Mouse (Mus musculus): ENCODE results near the gene Nbl1. TPM values are rescaled to one million over a fixed set of nuclear protein-coding genes. Genes with fewer than 3 reads are reported as not detected.
A peak's percentile ranks its signal among the peaks of the same experiment; 100 is the strongest.

Gene Nbl1
- polyA plus RNA-seq, 1 experiment from 2014 or later = 15.1 TPM

DNA sequence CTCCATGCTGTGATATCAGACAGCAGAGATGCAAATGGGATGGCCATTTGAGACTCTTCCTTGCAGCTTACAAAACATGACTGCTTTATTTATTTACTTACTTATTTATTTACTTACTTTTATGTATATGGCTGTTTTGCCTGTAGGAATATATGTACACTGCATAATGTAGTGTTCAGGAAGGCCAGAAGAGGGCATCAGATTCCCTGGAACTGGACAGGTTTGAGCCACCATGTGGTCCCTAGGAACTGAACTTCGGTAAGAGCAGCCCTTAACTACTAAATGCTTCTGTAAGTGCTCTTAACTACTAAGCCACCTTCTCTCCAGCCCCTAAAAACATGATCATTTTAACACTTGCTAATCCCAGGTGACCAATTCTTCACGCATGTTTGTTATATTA lies 14.5 kb downstream of the Nbl1 start:
- H3K9me3 ChIP-seq (ENCODE audit: control insufficient read depth, low read length) = no peaks in the 10 kb centered on the region
- ATAC-seq (ENCODE audit: insufficient number of reproducible peaks, insufficient read depth, low FRiP score, low read depth) = no peak
- no peak overlapping the region for H3K27ac ChIP-seq (replicated peaks in 1 of 2; ENCODE audit: control insufficient read depth in 1 of 2, insufficient read depth in 1 of 2, low read depth in 2 of 2, low read length in 2 of 2)
- H3K4me2 ChIP-seq (ENCODE audit: low read length) = no peak overlapping the region
- H3K9ac ChIP-seq (ENCODE audit: low read length) = no peak overlapping the region
- H3K4me3 ChIP-seq (ENCODE audit: control insufficient read depth in 1 of 2, insufficient read depth in 1 of 2, low read depth in 1 of 2, low read length in 2 of 2) = no peak overlapping the region
- no peaks in the 10 kb centered on the region for H3K36me3 ChIP-seq (ENCODE audit: control insufficient read depth, insufficient read depth, low read length)
- 32% methylated on average over 2 of the region's 2 CpGs for WGBS
- H3K4me1 ChIP-seq (ENCODE audit: control insufficient read depth in 2 of 2, insufficient read depth in 2 of 2, low read length in 2 of 2) = peaks cover 8 to 14% of the 10 kb centered on the region in 2 experiments; a peak in 3 of 4 replicates
- H3K27me3 ChIP-seq (ENCODE audit: control insufficient read depth, insufficient read depth, low read length) = peaks cover 50% of the 10 kb centered on the region

DNA sequence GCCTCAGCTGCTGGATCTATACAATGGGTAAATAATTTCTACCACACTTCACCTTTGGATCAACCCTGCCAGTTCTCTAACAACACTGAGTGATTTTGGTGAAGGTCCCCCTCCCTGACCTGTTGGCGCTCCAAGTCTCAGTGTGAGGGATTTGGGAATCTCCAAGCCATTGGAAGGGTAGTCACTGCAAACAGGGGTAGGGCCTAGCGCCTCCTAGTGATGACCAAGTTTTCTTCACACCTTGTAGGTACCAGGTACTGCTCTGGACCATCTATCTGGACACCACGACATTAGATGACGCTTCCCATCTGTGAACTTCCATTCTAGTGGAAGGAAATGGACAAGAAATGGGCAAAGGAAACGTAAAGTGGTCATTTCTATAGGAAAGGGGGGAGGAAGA lies 16.9 kb downstream of the Nbl1 start:
- H3K4me1 ChIP-seq (ENCODE audit: control insufficient read depth in 2 of 2, insufficient read depth in 2 of 2, low read length in 2 of 2) = peaks cover 0 to 14% of the 10 kb centered on the region in 2 experiments; a peak in 2 of 4 replicates
- H3K9me3 ChIP-seq (ENCODE audit: control insufficient read depth, low read length) = no peaks in the 10 kb centered on the region
- ATAC-seq (ENCODE audit: insufficient number of reproducible peaks, insufficient read depth, low FRiP score, low read depth) = no peak
- H3K9ac ChIP-seq (ENCODE audit: low read length) = no peak overlapping the region
- H3K4me2 ChIP-seq (ENCODE audit: low read length) = peak overlapping the region; percentile 88
- no peak overlapping the region for H3K27ac ChIP-seq (replicated peaks in 1 of 2; ENCODE audit: control insufficient read depth in 1 of 2, insufficient read depth in 1 of 2, low read depth in 2 of 2, low read length in 2 of 2)
- peak overlapping the region in 1 of 2 experiments; percentile 55; a peak in 2 of 4 replicates for H3K4me3 ChIP-seq (ENCODE audit: control insufficient read depth in 1 of 2, insufficient read depth in 1 of 2, low read depth in 1 of 2, low read length in 2 of 2)
- no peaks in the 10 kb centered on the region for H3K36me3 ChIP-seq (ENCODE audit: control insufficient read depth, insufficient read depth, low read length)
- WGBS = 19% methylated on average over 5 of the region's 5 CpGs
- peaks cover 64% of the 10 kb centered on the region for H3K27me3 ChIP-seq (ENCODE audit: control insufficient read depth, insufficient read depth, low read length)

DNA sequence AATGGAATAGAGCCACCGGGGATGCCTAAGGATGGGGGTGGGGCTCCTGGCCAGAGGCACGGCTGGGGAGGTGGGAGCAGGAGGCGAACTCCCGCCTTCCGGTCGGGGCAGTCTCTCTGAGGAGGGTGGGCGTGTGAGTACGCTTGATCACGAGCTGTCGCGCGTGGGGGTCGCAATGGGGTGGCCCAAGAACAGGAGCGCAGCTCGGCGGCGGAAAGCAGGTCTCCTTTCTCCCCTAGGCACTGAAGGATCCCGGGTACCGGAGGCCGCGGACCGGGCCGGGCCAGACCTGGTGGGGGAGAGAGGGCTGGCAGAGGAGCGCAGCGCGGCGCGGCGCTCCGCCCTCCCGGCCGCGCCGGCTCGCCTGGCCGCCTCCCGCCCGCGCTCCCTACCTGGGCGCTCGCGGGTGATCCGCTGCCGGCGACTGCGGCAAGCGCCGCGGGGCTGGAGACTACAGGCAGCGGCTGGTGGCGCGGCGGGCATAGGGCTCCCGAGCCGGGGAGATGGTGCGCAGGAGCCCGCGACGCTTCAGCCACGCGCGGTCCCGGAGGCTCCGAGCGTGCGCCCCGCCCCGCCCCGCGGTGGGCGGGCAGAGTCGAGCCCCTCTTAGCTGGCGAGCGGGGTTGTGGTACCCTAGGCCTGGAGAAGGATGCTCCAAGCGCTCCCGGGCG lies 17.6 kb downstream of the Nbl1 start, which contains the start of gene Htr6:
TSS of gene Htr6 (minus strand) at position 530 of the 671 bp plus-strand sequence.
- Histone ChIP-seq H3K27me3 (ENCODE audit: control insufficient read depth, insufficient read depth, low read length) (peaks cover 66% of the 10 kb centered on the region), H3K9ac (ENCODE audit: low read length) (peak within 1 kb of the TSS; percentile 41; the same call in 1 of the 2 replicates), H3K9me3 (ENCODE audit: control insufficient read depth, low read length) (no peaks in the 10 kb centered on the region), H3K4me3 (ENCODE audit: control insufficient read depth in 1 of 2, insufficient read depth in 1 of 2, low read depth in 1 of 2, low read length in 2 of 2) (peak within 1 kb of the TSS; percentile 40 to 55), H3K27ac (replicated peaks in 1 of 2; ENCODE audit: control insufficient read depth in 1 of 2, insufficient read depth in 1 of 2, low read depth in 2 of 2, low read length in 2 of 2) (no peak within 1 kb of the TSS), H3K4me1 (ENCODE audit: control insufficient read depth in 2 of 2, insufficient read depth in 2 of 2, low read length in 2 of 2) (peaks cover 0 to 14% of the 10 kb centered on the region in 2 experiments; a peak in 2 of 4 replicates), H3K4me2 (ENCODE audit: low read length) (peak within 1 kb of the TSS; percentile 88), H3K36me3 (ENCODE audit: control insufficient read depth, insufficient read depth, low read length) (no peaks in the 10 kb centered on the region)
- WGBS = under 1% methylated on average over 59 of the region's 77 CpGs
- ATAC-seq (ENCODE audit: insufficient number of reproducible peaks, insufficient read depth, low FRiP score, low read depth) = no peak

DNA sequence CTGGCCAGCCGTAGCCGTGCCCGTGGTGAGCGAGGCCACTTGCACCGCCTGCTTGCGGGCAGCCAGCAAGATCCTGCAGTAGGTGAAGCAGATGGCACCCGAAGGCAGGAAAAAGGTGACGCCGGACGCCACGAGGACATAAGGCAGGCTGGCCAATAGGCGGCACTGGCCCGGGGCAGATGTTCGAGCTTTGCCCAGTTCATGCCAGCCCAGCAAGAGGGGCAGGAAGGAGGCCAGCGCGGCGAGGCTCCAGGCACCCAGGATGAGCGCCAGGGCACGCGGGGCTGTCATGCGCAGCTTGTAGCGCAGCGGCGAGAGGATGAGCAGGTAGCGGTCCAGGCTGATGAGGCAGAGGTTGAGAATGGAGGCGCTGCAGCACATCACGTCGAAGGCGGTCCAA lies 18.7 kb downstream of the Nbl1 start:
- Histone ChIP-seq H3K27ac (replicated peaks in 1 of 2; ENCODE audit: control insufficient read depth in 1 of 2, insufficient read depth in 1 of 2, low read depth in 2 of 2, low read length in 2 of 2) (no peak overlapping the region), H3K4me3 (ENCODE audit: control insufficient read depth in 1 of 2, insufficient read depth in 1 of 2, low read depth in 1 of 2, low read length in 2 of 2) (peak overlapping the region in 1 of 2 experiments; percentile 55; a peak in 1 of 4 replicates), H3K9me3 (ENCODE audit: control insufficient read depth, low read length) (no peaks in the 10 kb centered on the region), H3K9ac (ENCODE audit: low read length) (no peak overlapping the region), H3K36me3 (ENCODE audit: control insufficient read depth, insufficient read depth, low read length) (no peaks in the 10 kb centered on the region), H3K27me3 (ENCODE audit: control insufficient read depth, insufficient read depth, low read length) (peaks cover 75% of the 10 kb centered on the region), H3K4me1 (ENCODE audit: control insufficient read depth in 2 of 2, insufficient read depth in 2 of 2, low read length in 2 of 2) (peaks cover 0 to 14% of the 10 kb centered on the region in 2 experiments; a peak in 2 of 4 replicates), H3K4me2 (ENCODE audit: low read length) (peak overlapping the region; percentile 88)
- no peak for ATAC-seq (ENCODE audit: insufficient number of reproducible peaks, insufficient read depth, low FRiP score, low read depth)
- WGBS = 17% methylated on average over 29 of the region's 29 CpGs

DNA sequence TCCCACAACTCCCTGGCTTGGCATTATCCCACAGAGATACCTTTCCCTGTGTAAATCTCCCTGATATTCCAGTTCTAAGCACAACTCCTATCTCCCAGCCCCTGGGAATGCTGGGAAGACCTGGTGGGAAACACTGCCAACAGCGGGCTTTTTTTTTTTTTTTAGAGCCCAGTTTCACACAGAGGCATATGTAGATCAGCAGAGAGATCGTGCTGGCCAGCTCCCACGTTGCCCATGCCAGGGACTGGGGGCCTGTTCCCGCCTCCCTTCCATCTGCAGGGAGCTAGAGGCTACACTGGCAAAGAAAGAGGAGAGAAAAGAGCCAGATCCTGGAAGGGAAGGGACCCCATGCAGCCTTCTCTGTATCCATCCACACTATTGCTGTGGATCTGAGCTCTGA lies 24.5 kb downstream of the Nbl1 start:
- Histone ChIP-seq H3K27ac (replicated peaks in 1 of 2; ENCODE audit: control insufficient read depth in 1 of 2, insufficient read depth in 1 of 2, low read depth in 2 of 2, low read length in 2 of 2) (no peak overlapping the region), H3K36me3 (ENCODE audit: control insufficient read depth, insufficient read depth, low read length) (no peaks in the 10 kb centered on the region), H3K27me3 (ENCODE audit: control insufficient read depth, insufficient read depth, low read length) (peaks cover 30% of the 10 kb centered on the region), H3K9me3 (ENCODE audit: control insufficient read depth, low read length) (no peaks in the 10 kb centered on the region), H3K4me2 (ENCODE audit: low read length) (no peak overlapping the region), H3K9ac (ENCODE audit: low read length) (no peak overlapping the region), H3K4me3 (ENCODE audit: control insufficient read depth in 1 of 2, insufficient read depth in 1 of 2, low read depth in 1 of 2, low read length in 2 of 2) (no peak overlapping the region), H3K4me1 (ENCODE audit: control insufficient read depth in 2 of 2, insufficient read depth in 2 of 2, low read length in 2 of 2) (no peaks in the 10 kb centered on the region)
- ATAC-seq (ENCODE audit: insufficient number of reproducible peaks, insufficient read depth, low FRiP score, low read depth) = no peak
- WGBS = 23% methylated on average over 4 of the region's 4 CpGs

DNA sequence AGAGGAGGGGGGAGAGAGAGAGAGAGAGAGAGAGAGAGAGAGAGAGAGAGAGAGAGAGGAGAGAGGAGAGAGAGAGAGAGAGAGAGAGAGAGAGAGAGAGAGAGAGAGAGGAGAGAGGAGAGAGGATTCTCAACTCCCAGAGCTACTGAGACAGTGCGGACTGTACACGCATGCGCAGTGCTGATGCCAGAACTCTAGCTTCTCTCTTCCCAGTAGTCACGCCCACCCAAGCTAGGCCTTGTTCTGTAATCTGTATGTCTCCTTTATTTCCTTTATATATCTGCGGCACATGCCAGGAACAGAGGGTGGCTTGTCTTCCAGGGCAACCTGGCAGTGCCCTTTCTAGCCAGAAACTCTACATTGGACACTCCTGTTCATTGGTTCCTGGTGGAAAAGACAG lies 28.0 kb downstream of the Nbl1 start:
- WGBS = 90% methylated on average over 5 of the region's 5 CpGs
- ATAC-seq (ENCODE audit: insufficient number of reproducible peaks, insufficient read depth, low FRiP score, low read depth) = no peak
- Histone ChIP-seq H3K36me3 (ENCODE audit: control insufficient read depth, insufficient read depth, low read length) (no peaks in the 10 kb centered on the region), H3K9ac (ENCODE audit: low read length) (no peak overlapping the region), H3K27me3 (ENCODE audit: control insufficient read depth, insufficient read depth, low read length) (peaks cover 5% of the 10 kb centered on the region), H3K4me2 (ENCODE audit: low read length) (no peak overlapping the region), H3K9me3 (ENCODE audit: control insufficient read depth, low read length) (no peaks in the 10 kb centered on the region), H3K4me1 (ENCODE audit: control insufficient read depth in 2 of 2, insufficient read depth in 2 of 2, low read length in 2 of 2) (no peaks in the 10 kb centered on the region), H3K27ac (replicated peaks in 1 of 2; ENCODE audit: control insufficient read depth in 1 of 2, insufficient read depth in 1 of 2, low read depth in 2 of 2, low read length in 2 of 2) (no peak overlapping the region), H3K4me3 (ENCODE audit: control insufficient read depth in 1 of 2, insufficient read depth in 1 of 2, low read depth in 1 of 2, low read length in 2 of 2) (no peak overlapping the region)

DNA sequence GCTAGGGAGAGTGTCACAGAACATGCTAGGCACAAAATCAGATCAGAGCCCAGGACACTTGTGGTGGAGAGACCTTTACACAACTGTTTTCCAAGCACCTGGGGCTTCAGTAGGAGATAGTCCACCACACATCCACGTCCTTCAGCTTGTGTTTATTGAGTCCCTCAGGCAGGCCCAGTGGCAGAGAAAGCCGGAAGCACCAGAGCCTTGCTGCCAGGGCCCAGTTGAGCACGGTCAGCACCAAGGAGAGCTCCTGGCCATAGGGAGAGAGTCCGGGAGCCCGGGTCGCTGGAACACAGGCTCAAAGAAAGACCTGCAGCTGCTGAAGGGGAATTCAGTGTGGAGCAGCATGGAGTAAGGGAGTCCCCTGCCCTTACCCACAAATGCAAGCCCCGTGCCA lies 33.2 kb downstream of the Nbl1 start:
- no peak for ATAC-seq (ENCODE audit: insufficient number of reproducible peaks, insufficient read depth, low FRiP score, low read depth)

More for the DNA sequence above, 33.2 kb downstream of the Nbl1 start:
- Histone ChIP-seq H3K9ac (ENCODE audit: low read length) (no peak overlapping the region), H3K9me3 (ENCODE audit: control insufficient read depth, low read length) (no peaks in the 10 kb centered on the region), H3K4me3 (ENCODE audit: control insufficient read depth in 1 of 2, insufficient read depth in 1 of 2, low read depth in 1 of 2, low read length in 2 of 2) (no peak overlapping the region), H3K4me1 (ENCODE audit: control insufficient read depth in 2 of 2, insufficient read depth in 2 of 2, low read length in 2 of 2) (peaks cover 5 to 7% of the 10 kb centered on the region in 2 experiments; a peak in 2 of 4 replicates), H3K36me3 (ENCODE audit: control insufficient read depth, insufficient read depth, low read length) (no peaks in the 10 kb centered on the region), H3K27me3 (ENCODE audit: control insufficient read depth, insufficient read depth, low read length) (no peaks in the 10 kb centered on the region), H3K27ac (replicated peaks in 1 of 2; ENCODE audit: control insufficient read depth in 1 of 2, insufficient read depth in 1 of 2, low read depth in 2 of 2, low read length in 2 of 2) (no peak overlapping the region), H3K4me2 (ENCODE audit: low read length) (no peak overlapping the region)
- 5% methylated on average over 7 of the region's 7 CpGs for WGBS

Measured in heart, embryonic 14.5 days (tissue).